Mouse (Mus musculus): ENCODE measurements around the gene Btg4.

The Btg4 gene

GRCm38 (mm10) chr9:51060601-51061000, at the start of gene Btg4:
TSS of gene Btg4 (plus strand) at chr9:51060901.
- DNase-seq = no peak

DNA sequence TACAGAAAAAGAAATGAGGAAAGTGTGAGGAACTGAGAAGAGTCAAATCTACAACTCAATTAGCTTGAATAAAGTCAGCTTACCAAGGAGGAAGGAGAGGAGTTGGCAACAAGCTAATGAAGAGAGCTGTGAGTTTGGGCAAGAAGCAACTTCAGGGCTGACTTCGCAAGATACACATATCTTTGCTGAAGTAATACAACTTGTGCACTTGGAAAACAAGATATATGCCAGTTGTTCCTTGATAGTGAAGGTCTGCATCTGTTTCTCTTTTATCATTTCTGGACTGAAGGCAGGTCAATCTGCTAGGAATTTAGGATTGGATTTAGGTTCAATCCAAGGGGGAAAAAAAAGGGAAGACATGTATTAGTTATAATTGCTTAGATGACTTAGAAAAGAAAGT, 47.1 kb upstream of the Btg4 start:
- no peak for DNase-seq

GRCm38 (mm10) chr9:51015732-51016131, 45.0 kb upstream of the Btg4 start:
- DNase-seq = no peak

DNA sequence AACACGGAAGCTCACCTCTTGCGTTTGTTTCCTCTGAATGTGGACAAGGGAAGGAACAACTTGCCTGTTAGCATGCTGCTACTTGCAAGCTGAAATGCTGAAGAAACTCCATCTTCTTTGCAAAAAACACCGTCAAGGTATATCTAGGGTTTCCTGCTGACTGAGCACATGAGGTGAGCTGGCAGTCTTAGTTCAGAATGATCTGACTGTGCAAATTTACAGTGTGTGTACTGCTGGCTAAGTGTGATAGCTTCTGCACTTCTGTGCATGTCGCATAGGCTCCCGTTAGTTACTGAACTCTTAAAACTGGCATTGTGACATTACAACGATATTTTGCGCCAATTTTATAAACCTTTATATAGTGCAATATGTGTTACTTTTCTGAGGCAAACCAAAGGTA, 41.0 kb upstream of the Btg4 start:
- DNase-seq = no peak

- DNase-seq = peak; percentile 20
Observed at GRCm38 (mm10) chr9:51020351-51020750, 40.4 kb upstream of the Btg4 start.

- DNase-seq = no peak
Observed at GRCm38 (mm10) chr9:51021123-51021795, 39.4 kb upstream of the Btg4 start.

DNA sequence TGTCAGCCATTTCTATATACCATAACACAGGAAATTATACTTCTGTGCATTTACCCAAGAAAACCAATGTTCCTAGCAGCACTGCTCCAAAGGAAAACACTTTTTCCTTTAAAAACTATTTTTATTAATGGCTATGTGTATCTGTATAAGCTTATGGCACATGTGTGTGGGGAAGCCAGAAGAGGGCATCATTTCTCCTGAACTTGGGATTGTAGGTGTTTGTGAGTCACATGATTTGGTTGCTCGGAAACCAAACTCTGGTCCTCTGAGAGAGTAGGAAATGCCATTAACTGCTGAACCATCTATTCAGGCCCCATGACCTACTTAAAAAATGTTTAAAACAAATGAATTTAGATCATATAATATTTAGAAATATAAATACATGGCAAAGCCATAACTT, 33.7 kb upstream of the Btg4 start:
- no peak for DNase-seq

- no peak for DNase-seq
Observed at GRCm38 (mm10) chr9:51030147-51030546, 30.6 kb upstream of the Btg4 start.

GRCm38 (mm10) chr9:51031603-51032002, 29.1 kb upstream of the Btg4 start:
- DNase-seq = no peak

- no peak for DNase-seq
Observed at GRCm38 (mm10) chr9:51032291-51032690, 28.4 kb upstream of the Btg4 start.

DNA sequence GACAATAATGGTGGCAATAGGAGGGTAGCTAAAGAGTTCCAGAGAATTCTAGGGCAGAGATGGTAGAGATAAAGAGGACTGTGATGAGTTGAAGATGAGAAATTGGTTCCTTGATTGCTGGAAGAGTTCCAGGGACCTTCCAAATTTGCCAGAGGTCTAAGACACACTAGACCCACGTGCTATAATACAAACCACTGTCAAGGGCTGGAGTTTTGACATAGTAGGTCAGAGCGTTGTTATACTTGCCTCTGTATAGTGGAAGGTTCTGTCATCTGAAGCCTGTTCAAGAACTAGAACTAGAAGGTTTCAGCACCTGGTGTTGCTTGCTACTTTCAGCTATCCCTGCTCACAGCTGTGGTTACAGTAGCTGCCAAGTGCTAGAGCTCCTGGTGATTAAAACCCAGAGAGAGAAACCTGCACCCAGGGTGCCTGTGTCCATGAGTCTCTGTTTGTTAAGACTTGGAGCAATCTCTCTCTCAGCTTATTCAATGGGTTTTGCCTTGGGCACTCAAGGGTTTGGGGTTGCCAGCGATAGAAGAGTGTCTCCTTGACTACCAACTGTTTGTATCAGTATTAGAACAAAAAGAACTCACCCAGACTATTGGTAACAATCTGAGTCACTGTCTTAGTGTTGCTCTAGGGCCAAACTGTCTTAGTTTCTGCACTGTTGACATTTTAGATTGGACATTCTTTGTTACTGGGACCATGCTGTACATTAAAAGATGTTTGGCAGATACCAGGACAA, 27.7 kb upstream of the Btg4 start:
- no peak for DNase-seq

- no peak for DNase-seq
Observed at GRCm38 (mm10) chr9:51041491-51041980, 19.2 kb upstream of the Btg4 start.

- no peak for DNase-seq
Observed at GRCm38 (mm10) chr9:51042136-51042535, 18.6 kb upstream of the Btg4 start.

DNA sequence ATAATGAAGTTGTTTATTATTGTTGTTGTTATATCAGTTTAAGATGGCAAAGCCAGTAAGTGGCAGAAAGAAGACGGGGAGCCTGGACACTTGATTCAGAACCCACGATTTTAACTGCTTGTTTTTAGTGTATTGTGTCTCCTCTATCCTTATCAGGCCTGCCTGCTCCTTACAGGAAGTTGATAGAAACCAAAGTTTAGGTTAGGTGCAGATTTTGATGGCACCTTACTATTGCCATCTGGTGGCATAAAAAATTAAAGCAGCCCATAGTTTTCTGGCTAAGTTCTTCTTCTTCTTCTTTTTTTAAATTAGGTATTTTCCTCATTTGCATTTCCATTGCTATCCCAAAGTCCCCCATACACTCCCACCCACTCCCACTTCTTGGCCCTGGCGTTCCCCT, 8.5 kb upstream of the Btg4 start:
- peak; percentile 35 for DNase-seq

- no peak for DNase-seq
Observed at GRCm38 (mm10) chr9:51056360-51057324, 4.1 kb upstream of the Btg4 start.

- no peak for DNase-seq
Observed at GRCm38 (mm10) chr9:51058951-51059521, 1.7 kb upstream of the Btg4 start.

- no peak for DNase-seq
Observed at GRCm38 (mm10) chr9:51068202-51068601, 7.5 kb downstream of the Btg4 start.

DNA sequence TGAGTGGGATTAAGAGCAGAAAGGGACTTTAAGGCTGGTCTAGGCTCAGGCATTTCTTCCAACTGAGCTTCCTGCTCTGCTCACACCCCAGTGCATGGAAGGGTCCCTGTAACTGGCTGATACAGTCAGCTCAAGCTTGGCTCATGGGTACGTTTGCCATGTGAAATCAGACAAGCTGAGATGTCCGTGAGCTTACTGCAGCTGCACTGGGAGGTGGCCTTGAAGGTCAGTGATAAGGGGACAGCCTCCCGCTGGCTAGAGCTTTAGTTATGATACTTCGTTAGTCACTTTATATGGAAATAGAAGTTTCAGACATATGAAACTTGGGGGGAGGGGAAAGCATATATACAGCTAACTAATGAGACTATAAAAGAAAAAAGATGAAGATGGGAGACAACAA, 10.1 kb downstream of the Btg4 start:
- DNase-seq = no peak

DNA sequence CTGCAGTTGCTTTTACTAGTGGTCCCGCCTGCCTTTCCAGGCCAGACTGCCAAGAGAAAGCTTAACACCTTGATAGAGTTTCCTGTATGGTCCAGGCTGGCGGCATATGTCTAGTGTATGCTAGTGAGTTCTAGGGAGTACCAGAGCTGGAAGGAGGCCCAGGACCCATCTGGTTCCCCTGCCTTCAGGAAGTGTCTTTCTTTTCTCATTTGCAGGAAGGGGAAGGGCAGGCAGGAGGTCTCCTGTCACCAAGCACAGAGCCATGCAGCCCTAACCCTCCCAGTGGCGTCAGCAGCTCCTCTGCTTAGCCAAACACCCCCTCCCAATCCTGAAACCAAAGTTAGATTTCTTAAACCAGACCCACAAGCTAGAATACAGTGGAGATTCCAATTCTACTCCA, 15.1 kb downstream of the Btg4 start:
- DNase-seq = peak; percentile 17

DNA sequence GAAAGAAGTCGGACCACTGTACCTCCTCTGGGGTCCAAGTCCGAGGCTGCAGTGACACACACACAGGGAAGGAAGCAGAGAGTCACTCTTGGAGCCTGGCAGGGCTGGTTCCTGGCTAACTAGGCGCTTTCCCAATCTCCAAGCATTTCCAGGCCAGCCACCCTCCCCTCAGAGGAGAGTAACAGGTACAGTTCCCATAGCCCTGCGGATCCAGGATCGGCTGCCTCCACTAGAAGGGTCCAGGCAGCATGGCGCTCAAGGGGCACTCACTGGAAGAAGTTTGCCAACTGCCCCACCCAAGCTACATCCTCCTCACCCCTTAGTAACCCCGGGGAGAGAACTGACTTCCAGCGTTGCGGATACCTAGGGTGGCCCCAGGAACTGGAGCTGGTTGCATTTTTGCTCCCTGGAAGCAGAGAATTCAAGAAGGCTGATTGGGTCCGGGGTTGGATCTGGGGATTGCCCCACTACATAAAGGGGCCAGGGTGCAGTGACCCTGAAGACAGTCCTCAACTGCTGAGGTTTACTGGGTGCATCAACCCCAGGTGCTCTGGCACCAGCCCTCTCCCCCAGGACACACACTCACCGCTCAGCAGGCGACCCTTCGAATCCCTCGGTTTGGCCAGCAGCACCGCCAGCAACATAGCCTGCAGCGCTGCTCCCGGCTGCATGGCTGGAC, 15.7 kb downstream of the Btg4 start:
- DNase-seq = peak; percentile 8

GRCm38 (mm10) chr9:51076979-51077315, 16.2 kb downstream of the Btg4 start, which contains the start of gene Layn:
TSS of gene Layn (minus strand) at chr9:51077094.
- peak; percentile 61 for DNase-seq

DNA sequence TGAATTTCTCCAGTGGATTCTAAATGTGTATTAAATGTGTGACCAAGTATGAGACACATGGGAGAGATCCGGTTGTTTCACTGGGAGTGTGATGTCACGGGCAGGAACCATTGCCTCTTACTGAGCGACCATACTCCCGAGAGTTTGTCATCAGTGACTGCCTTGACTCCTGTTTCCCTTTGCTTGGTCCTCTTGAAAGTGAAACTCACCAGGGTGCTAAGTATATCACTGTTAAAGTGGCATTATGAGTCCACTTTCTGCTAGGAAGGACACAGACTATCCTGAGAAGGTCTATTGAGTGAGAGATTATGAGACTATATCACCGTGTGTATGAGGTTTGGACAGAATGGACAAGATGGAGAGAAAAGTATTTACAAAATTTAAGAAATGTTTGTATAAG, 20.9 kb downstream of the Btg4 start:
- no peak for DNase-seq

All from thymus, postnatal 14 days (tissue).